Mouse (Mus musculus) heart, adult 11 months (tissue): ENCODE results near the gene Ntn5.
A peak's percentile ranks its signal among the peaks of the same experiment; 100 is the strongest.

Experiments
- DNase-seq: peaks from one replicate; pipeline ENCODE4 v3.0.0; 2022

Ntn5 gene

GRCm38 (mm10) chr7:45713881-45714520 lies 30.2 kb downstream of the Ntn5 start:
- peak; percentile 93 for DNase-seq

DNA sequence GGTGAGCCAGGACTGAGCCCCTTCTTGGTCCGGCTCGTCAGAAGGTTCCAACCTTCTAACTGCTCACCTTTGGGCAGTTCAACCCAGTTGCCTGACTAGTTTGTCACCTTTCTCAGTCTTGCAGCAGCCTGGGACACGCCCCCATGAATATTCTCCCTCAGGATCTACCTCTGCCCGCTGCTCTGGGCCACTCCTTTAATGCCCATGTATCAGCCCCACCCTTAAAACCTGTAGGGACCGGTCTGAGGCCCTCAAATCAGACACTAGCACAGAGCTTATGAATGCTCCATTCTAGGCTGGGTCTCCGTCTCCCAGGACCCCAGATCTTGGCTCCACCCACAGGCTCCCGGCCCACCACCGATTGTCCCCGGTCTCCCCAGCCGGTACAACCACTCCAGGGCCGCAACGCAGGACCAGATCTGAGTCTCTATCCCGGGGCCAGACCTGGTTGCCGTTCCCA lies 30.8 kb downstream of the Ntn5 start:
- DNase-seq: no peak

DNA sequence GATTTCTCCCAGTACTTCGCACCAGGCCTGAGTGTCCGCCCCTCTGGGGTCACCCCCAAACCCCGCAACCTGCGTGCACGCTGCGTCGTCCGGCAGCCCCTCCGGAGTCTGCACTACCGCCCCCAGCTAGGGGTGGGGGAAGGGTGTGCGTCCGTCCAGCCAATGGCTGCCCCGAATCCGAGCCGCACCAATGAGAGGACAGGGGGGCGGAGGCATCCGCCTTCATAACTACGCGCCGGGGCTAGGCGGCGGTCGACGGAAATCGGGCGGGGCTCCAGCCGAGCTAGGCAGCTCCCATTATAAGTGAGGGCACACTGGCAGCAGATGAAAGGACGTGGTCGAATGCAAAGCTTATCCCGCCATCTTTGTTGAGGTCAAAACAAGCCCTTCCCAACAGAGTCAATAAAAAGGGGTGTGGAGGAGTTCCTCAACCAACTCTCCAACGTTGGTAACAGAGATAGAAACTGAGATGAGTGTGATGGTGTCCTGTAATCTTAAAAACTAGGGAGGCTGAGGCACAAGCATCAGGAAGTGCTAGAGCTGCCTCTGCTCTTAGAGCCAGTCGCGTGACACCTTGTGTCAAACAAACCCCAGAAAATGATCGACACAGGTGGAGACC lies 31.4 kb downstream of the Ntn5 start, which contains the start of gene Rpl18:
Gene Rpl18, plus strand, starts transcription at position 368 of the 619 bp plus-strand sequence.
- peak; percentile 100 for DNase-seq

- DNase-seq: peak; percentile 98
Measured at GRCm38 (mm10) chr7:45715741-45716459, 32.1 kb downstream of the Ntn5 start.

- DNase-seq: peak; percentile 93
Measured at GRCm38 (mm10) chr7:45716460-45716857, 32.6 kb downstream of the Ntn5 start.

DNA sequence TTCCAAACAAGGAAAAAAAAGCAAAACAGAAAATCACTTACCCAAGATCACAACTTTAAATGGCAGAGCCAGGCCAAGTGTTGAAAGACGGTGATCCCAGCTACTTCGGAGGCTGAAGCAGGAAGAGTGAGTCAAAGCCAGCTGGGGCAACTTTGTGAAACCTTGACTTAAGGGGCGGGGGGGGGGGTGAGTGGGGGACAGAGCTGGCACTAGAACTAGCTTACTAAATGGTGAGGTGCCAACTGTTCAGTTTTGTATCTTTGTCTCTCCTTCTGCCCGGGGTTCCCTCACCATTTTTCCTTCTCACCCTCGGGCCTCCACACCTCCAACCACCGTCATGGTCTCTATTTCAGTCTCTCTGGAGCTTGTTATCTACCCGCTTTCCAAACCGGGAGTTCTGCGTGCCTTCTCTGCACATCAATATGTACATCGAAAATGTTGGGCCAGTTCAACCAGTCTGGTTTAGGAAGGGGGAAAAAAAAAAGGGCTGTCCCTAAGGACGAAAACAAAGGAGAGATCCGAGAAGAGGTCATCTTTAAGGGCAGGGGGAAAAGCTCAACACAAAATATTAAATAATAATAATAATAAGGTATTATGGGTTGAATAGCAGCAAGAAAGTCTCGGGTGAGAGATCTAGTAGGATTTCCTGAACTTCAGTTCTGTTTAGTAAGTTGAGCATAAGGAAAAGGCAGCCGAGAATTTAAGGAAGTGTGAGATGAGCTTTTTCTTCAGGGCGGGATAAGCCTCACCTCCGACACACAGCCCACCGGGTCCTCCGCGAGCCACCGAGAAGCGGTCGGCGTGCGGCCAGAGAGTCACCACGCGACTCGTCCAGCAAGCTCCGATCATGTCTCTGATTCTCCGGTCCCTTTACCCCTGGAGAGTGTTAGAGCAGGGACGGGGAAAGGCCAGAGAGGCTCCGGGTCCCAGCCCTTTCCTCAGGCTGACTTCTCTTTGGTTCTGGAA lies 33.4 kb downstream of the Ntn5 start:
- no peak for DNase-seq

GRCm38 (mm10) chr7:45717918-45718297 lies 34.1 kb downstream of the Ntn5 start, which contains the start of gene Sphk2:
Gene Sphk2, minus strand, starts transcription at chr7:45718002.
- DNase-seq: peak; percentile 100

DNA sequence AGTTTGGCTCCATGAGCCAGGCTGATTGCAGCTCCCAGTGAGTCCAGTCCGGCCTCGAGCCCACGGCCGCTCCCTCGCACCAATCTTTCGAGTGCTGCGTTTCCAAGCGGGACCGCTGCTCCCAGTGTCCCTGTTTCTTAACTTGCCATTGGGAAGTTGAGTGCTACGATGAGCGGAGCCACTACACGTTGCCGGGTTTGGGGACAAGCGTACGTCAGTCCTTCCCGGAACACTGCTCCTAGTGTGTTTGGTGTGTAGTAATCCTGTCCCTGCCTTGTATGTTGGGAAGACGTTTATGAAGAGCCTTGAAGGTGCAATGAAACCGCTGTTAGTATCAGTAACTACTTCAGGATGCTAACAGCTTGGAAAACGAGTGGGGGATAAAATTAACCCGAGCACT lies 34.5 kb downstream of the Ntn5 start:
- no peak for DNase-seq

- peak; percentile 96 for DNase-seq
Measured at GRCm38 (mm10) chr7:45719180-45719579, 35.4 kb downstream of the Ntn5 start.

DNA sequence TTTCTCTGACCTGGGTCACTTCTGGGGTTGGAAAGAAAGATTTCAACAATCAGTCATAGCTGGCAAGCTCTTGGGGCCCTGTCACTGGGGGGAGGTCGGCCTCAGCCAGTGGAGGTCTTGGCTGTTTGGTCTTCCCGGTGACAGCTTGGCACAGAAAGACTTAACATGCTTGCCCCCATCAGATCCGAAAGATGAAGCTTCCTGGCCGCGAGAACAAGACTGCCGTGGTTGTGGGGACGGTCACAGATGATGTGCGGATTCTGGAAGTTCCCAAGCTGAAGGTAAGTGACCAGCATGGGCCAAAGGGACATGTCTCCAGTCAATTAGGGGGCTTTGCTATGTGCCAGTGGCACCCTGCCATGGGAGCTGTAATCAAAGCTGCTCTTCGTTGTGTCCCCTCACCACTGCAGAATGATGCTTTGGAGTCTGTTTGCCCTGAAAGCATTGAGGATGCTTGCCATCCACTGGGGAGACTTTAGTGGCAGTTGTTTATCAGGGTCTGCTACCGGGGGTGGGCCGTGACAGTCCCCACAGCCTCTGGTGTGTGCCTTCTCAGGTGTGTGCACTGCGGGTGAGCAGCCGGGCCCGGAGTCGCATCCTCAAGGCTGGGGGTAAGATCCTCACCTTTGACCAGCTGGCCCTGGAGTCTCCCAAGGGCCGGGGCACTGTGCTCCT lies 36.1 kb downstream of the Ntn5 start:
- DNase-seq: peak; percentile 94

DNA sequence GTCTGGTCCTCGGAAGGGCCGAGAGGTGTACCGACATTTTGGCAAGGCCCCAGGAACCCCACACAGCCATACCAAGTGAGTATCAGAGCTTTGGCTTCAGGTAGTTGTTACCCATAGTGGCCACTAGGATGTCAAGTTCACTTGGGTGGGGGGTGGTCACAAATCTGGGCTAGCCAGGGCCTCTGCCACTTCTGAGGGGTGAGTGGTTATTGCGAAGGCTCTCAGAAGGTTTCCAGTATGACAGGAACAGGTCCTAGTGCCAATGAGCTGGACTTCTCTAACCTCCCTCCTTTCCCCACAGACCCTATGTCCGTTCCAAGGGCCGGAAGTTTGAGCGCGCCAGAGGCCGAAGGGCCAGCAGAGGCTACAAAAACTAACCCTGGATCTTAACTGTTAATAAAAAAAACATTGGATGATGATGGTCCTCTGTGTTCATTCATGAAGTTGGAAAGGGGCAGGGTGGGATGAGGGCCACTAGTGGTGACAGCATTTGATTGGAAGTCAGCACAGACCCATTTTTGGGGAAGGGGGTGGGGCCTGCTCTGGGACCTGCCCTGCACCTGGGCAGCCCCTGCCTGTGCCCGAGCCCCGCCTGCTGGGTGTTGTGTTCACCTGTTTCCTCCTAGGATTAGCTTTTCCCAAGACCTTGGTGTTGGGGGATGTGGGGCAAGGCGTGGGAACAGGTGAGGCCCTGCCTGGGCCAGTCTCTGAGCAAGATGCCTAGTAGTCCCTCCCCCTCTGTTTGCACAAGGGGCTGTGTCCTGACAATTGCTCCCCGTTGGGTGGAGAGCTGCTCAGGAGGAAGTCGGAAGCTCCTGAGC lies 36.8 kb downstream of the Ntn5 start, which contains the start of gene Fam83e:
Gene Fam83e, plus strand, starts transcription at position 800 of the 821 bp plus-strand sequence.
- DNase-seq: peak; percentile 93

GRCm38 (mm10) chr7:45721234-45721571 lies 37.4 kb downstream of the Ntn5 start:
- DNase-seq: no peak

GRCm38 (mm10) chr7:45721642-45722347 lies 38.0 kb downstream of the Ntn5 start:
- DNase-seq: peak; percentile 96

DNA sequence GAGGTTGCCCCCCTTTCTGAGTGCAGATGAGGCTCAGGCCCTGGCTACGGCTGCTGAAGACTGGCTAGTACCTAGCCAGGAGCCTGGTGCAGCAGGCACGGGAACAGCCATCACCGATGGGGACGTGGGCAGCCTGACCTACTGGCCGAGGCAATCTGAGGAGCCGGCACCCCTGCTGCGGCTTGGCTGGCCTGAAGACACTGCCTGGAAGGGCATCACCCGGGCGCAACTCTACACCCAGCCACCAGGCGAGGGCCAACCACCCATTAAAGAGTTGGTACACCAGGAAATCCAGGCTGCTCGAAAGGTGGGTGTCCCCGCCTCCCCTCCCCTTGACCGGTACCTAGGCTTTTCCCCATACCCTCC lies 38.5 kb downstream of the Ntn5 start:
- DNase-seq: peak; percentile 91

DNA sequence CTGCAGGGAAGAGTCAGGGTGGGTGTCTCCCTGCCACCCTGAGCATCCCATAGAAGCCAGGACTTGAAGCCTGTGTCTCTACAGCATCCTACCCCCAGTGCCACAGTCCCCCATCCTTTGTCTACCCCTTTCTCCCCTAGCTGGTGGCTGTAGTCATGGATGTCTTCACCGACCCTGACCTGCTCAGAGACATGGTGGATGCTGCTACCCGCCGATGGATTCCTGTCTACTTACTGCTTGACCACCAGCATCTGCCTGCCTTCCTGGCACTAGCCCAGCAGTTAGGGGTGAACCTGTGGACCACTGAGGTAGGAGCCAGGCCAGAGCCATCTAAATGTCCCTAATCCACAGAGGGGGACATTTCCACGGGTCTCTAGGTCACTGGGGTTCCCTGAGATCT lies 39.5 kb downstream of the Ntn5 start:
- peak; percentile 91 for DNase-seq

DNA sequence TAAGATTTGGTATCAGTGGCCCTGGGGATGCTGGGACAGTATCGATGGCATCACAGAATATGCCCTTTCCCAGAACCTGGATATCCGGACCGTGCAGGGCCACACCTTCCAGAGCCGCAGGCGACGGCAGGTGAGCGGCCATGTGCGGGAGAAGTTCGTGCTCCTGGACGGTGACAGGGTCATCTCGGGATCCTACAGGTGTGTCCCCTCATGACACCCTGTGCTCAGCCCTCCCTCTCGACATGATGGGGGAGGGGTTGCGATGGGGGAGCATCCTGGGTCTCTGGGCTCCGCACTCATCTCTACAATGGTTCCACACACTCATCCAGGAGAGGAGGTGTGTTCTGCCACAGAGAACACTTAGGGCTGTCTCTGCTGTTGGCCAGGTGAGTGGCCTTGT lies 40.0 kb downstream of the Ntn5 start:
- peak; percentile 92 for DNase-seq

DNA sequence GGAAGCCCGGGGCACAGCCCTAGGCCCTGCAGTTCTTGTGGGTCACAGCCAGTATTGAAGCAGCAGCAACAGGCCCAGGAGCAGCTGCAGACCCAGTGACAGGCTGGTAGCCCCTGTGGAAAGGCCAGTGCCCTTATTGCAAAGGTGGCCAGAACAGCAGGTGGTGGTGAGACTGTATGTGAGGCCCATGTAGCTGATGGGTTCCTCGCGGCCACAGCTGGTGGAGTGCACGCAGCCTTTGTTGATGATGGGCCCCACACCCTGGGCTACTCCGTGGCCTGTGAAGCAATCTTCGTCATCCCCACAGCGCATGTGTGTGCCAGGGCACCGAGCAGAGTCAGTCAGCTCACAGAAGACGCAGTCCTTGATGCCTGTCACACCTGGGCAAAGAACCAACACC lies 41.3 kb downstream of the Ntn5 start:
- DNase-seq: peak; percentile 91

GRCm38 (mm10) chr7:45725713-45726112 lies 41.9 kb downstream of the Ntn5 start, which contains the start of gene Spaca4:
Gene Spaca4, minus strand, starts transcription at chr7:45725813.
- DNase-seq: no peak

- DNase-seq: peak; percentile 75
Measured at GRCm38 (mm10) chr7:45726419-45726818, 42.6 kb downstream of the Ntn5 start.

- DNase-seq: no peak
Measured at GRCm38 (mm10) chr7:45727625-45728024, 43.8 kb downstream of the Ntn5 start.
